Mouse (Mus musculus) erythroblast, embryonic 14.5 days (primary cell): ENCODE measurements at regions not wholly inside any gene's neighbourhood (a gene's known extent, or its start where the extent isn't known, plus 50 kb on each side); places are given as distances from the start of the nearest gene placed in this dataset.

Source experiments
- GATA1 ChIP-seq: IDR thresholded peaks from 2 replicates; pipeline ENCODE4 v1.6.1; 2012; ENCODE audit warnings: low read length, inconsistent platforms, mixed read lengths
- TAL1 ChIP-seq: IDR thresholded peaks from 3 replicates; pipeline ENCODE4 v1.6.1; 2012; ENCODE audit warnings: low read length, inconsistent platforms, mixed read lengths

DNA sequence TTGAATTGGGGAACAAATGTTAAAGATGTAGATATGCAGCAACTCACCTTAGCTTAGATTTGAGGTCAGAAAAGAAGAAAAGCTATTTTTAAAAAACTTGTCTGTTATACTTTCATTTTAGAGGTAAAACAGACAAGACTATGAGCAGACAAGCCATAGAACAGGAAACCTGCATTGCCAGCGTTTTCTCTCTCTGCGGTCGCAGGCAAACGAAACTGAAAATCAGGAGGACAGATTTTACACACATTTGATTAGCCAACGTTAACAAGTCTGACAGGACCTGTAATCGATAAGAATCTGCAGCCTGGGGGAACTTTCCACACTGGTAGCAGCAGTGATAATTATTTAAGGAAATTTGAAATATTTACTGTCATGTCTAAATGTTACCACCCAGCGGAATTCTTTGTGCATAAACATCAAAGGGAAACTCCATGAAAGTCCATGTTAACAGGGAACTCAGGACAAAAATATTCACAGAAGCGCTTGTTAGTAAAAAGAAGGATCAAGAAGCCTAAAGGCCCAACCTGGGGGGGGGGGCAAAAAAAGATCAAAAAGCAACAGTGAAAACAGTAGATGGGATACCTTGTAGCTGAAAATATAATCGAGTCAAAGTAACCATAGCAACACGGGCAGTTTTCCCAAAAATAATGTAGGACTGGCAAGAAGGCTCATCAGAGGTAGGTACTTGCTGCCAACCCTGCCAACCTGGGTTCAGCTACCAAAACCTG lies 142.5 kb upstream of the Jmjd1c start:
- TF ChIP-seq GATA1 (no peak), TAL1 (no peak)
